Mouse (Mus musculus) frontal cortex, adult 2 months (tissue): ENCODE measurements at regions not wholly inside any gene's neighbourhood (a gene's known extent, or its start where the extent isn't known, plus 50 kb on each side); places are given as distances from the start of the nearest gene placed in this dataset.
A peak's percentile ranks its signal among the peaks of the same experiment; 100 is the strongest.

Experiments
- DNase-seq, 2 experiments: peaks; one replicate each; pipeline ENCODE4 v3.0.0; 2022; ENCODE audit warnings: low spot score in 1 of 2; ENCODE audit errors: extremely low spot score in 1 of 2

DNA sequence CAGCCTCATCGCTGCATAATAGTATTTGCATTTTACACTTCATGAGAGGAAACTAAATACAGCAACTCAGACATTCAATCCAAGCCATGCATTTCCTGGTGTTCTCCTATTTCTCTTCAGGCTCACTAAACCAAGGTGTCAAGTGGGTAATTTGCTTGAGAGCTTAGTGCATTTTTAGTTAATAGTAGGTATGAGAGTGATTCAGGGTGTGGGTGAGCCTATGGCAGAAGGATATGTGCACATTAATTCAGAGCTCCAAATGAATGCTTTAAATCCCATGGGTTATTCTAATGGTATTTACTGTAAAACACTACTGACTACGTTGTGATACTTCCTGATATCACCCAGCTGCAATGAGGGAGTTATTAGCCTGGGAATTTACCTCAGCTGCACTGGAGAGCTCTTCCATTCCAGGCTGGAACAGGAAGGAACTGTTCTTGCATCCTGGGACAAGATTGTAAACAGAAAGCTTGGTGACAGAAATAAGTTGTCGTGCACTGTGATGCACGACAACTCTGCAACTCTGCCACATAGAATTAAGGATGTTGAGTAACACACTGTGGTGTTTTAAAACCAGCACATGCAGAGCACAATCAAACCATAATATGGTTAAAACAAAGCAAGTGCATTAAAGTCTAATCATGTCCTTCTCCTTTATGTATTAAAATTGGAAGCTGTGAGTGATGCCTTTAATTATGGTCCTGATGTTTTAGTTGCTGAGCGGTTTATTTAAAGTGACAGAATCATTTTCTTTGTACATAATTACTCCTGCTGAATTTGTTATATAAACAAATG lies 170.4 kb upstream of the Setmar start:
- no peak for DNase-seq

DNA sequence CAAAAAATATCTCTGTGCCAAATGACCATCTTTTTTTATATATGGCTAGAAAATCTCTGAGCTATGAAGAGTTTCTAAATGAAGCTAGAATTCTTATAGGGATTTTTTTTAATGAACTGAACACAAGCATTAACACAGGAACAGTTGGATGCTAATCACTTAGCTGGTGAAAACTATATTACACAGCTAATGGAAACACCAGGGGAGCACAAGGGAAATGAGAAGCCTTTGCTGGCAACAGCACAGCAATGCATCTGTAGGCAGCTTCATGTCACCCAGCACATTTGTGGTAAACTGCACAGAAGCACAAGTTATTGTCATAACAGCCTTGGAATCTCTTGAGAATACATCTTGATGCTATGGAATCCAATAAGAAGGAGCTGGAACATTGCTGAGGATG lies 154.3 kb upstream of the Setmar start:
- DNase-seq, result no peak

DNA sequence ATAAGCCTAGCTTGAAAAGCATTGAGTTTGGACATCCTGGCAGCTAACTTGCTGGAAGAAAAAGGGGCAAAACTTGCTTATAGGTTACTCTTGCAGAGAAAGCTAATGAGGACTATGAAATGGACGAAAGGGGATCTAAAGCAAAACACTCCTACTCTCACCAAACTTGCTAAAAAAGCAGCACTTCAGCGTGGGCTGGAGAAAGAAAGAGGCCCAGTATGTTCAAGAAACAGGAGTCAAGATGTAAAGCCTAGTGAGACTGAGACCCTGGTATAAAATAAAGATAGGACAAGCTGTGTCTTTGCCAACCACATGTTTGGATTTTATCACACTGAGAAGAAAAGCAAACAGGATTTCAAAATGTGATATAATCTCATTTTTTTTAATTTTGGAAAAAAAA lies 153.5 kb upstream of the Setmar start:
- DNase-seq, result peak; percentile 28 to 61

DNA sequence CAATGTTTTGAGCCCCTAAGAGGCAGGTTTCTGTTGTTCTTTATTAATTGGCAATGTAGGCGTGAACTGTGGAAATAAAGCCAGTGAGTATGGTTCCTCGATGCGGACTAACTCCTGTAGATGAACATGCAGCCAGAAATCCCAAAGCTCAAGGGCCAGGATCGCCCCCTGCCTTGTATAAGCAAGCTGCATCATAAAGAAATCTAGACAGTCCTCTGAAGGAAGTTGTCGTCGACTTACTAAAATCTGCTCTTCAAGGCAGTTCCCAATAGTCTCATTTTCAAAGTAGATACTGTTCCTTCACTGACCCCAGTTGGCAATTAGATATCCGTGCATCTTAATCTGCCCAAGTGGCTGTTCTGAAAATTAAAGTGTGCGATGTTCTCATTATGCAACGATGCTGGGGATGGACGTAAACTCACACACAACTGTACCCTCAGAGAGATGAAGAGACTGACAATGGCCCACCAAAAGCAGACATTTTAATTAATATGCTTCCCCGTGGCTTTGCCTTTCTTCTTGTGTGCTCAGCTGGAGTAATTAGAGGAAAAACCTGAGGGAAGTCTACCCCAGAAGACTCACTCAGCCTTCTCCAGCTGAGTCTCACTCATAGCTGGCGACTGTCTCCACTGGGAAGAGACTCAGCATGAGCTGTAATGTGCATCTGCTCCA lies 141.2 kb upstream of the Setmar start:
- DNase-seq, result no peak

DNA sequence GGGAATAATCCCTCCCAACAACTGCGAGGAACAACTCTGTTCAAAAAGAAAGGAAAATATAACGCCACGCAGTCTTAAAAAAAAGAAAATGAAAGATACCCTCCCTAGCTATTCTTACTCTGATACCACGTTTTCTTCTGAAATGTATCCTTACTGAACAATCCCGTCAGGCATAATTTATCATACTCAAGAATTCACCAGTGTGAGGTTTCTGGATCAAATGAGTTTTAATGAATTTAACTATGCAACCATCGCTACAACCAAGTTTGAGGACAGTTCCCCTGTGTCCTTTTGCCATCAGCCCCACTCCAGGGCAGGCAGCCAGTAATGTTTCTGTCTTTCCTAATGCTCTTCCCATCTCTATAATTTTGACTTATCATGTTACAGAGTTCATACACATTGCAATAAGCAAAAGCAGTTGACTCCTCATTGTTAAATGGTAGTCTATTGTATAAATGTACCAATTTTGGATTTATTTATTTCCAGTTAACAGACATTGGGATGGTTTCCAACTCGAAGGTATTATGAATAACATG lies 140.6 kb upstream of the Setmar start:
- DNase-seq, result no peak

- DNase-seq, result no peak
Measured at GRCm38 (mm10) chr6:107930439-107931173, 134.2 kb upstream of the Setmar start.

DNA sequence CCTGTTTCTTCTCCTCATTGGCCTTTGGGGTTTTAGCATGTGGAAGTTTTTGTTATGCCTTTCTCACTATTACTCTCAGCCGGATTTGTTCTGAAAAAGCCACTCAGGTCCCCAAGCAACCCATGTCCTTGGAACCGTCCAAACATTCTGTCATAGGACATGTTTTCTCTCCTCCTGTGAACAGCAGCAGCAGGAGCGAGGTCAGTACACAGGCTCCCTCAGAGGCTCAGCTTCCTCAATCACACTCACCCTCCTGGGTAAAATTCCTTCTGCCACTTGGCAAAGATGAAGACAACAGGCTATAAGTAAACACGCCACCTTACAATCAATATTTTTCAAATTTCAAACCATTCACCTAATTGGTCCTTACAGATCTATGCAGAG lies 133.7 kb upstream of the Setmar start:
- no peak for DNase-seq

DNA sequence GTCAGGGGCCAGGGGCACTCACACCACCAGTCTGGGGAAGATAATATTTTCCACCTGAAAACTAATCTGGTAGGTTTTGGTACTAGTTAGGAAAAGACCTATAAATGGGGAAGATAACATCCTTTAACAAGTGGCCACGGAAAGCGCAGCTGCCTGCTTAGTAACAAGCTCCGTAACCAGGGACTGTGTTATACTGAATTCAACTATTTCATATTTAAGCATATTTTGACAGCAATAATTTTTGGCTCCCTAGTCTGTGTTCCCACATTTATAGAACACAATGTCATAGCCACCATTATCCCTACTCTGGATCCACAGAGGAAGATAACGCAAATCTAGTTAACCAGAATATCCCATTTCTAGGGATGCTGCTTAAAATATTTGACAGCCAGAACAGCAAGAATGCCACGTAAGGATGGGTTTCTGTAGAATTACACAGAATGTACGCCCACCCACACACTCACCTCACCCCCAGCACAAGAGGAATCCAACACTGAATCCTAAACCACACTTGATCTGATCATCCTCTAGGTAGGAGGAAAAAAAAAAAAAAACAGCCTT lies 128.7 kb upstream of the Setmar start:
- peak in 1 of 2 experiments; percentile 24 for DNase-seq

DNA sequence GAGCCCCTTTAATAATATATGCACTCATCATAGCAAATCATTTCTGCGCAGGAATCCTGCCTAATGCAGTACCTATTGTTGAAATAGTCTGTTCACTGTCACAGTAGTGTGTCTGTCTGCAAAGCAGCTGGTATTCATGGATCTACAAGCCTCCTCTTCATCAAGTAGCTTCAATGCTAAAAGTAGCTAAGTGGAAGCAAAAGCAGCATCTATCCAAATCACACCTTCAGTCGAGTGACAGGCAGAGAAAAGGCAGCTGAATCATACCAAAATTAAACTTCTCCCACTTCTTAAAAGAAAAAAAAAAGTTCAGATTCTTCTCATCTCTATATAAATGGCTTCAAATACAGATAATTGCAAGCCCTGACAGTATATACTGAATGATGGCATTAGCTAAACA lies 96.2 kb upstream of the Setmar start:
- DNase-seq, result peak in 1 of 2 experiments; percentile 20

DNA sequence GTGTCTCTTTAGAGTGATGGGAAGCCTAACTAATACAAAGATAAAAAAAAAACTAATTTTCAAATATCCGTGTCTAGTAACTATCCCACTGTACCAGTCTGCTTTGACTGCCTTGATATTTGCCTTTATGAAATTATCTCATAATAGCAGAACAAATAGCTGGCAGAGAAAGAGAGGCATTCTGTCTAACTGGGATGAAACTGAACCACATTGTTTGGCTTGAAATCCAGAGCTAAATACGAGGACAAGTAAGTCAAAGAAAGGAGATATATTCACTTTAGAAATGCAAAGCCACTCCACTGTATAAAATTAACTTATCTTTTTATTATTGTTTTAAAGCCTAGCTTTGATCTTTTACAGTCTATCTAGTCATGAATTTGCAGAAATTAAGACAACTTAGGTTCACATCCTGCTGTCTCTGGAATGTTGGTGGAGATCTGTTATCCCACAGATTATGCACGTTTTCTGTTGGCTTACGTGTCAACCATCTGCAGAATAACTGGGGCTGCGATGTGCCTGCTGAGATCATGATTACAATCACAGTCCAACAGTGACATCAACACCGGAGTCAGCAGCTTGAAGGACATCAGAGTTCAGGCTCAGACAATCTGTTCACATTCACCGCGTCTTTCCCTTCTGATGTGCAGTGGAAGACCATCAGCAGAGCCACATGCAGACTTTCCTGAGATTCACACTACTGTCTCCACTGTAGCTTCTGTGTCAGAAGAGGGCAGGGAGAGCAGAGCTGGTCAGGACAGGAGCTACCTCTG lies 65.7 kb upstream of the Setmar start:
- no peak for DNase-seq

DNA sequence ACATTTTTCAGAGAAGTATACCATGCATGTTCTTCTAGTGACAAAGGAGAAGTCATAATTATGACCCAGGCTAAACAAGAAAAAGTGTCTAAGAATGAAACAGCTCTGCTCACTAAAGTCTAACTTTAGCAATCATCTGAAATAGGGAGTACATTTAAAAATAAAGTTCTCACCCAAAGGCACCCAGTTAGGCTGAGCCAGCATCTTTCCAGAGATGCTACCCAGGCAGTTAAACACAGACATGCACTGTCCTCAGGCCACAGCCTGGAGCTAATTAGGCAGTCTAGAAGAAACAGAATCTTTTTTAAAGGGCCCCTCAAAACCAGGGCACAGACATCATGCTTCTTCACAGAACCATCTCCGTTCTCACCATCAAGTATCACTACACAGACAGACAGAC lies 61.6 kb upstream of the Setmar start:
- DNase-seq, result peak in 1 of 2 experiments; percentile 25

GRCm38 (mm10) chr6:108008323-108008722 lies 56.5 kb upstream of the Setmar start:
- no peak for DNase-seq
